Mouse (Mus musculus): ENCODE data around the gene Crhbp. TPM values are rescaled to one million over a fixed set of nuclear protein-coding genes. Genes with fewer than 3 reads are reported as not detected.

Gene Crhbp
- total and polyA plus RNA-seq, 2 experiments from 2014 or later = 8.6 to 14.4 TPM

DNA sequence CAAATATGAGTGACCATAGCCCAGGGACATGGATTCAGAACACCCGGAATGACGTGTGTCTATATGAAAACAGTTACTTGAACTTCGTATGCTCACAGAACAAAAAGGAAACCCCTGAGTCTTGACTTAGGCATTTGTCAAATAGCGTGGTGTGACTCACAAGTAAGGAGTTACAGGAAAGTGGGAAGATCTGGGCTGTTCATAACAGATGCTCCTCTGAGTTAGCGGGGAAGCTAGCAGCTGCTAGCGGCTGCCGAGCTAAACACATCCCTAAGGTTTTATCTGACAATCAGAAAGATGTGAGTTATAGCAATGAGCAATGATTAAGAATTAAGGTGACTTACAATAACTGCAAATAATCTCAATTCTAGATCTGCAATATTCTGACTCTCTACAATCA lies 19.8 kb downstream of the Crhbp start:
- TF ChIP-seq CTCF (IDR thresholded peaks at IDR 0.05; ENCODE audit: low read depth) = no peak
- Histone ChIP-seq H3K4me2 (ENCODE audit: low read depth, low read length) (no peak overlapping the region), H3K9ac (replicated peaks; ENCODE audit: low read length) (no peak overlapping the region), H3K36me3 (ENCODE audit: insufficient read depth, low read length) (no peaks in the 10 kb centered on the region), H3K27ac (no peak overlapping the region), H3K4me1 (ENCODE audit: insufficient read depth, low read length) (no peaks in the 10 kb centered on the region), H3K4me3 (ENCODE audit: low read length) (no peak overlapping the region), H3K9me3 (ENCODE audit: low read length) (no peaks in the 10 kb centered on the region), H3K27me3 (ENCODE audit: insufficient read depth, low read length) (no peaks in the 10 kb centered on the region)
- 81% methylated on average over 7 of the region's 7 CpGs for WGBS
- ATAC-seq (no peak), DNase-seq (ENCODE audit: low spot score) (peak; percentile 8)

DNA sequence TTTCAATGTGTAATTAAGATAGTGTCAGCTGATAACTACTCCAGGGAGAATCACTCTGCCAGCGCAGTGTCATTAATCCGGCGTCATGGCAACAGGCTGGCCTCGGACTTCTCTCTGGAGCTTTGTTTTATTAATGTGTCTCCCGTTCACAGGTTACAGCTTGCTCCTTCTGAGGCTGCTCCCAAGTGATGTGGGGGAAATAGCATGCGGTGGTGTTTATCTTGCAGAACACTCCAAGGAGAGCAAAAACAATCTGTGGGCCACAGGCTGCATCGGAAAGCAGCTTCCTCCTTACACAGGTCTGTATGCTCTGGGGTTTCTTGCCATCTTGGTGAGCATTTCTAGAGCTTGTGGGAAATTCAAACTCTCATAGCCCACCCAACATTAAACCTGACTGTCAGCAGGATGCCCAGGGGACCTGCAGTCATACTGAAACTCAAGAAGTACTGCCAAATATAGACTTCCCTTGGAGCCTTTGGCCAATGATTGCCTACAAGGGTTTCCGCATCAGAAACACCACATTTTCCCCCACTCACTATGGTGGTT lies 25.4 kb downstream of the Crhbp start:
- WGBS = 21% methylated on average over 8 of the region's 8 CpGs
- peak; percentile 80 for DNase-seq (ENCODE audit: low spot score)
- H3K4me3 ChIP-seq (ENCODE audit: low read length) = no peak overlapping the region
- H3K36me3 ChIP-seq (ENCODE audit: insufficient read depth, low read length) = no peaks in the 10 kb centered on the region
- peak overlapping the region; percentile 21 for H3K4me2 ChIP-seq (ENCODE audit: low read depth, low read length)
- TF ChIP-seq CTCF (IDR thresholded peaks at IDR 0.05; ENCODE audit: low read depth) = no peak
- ATAC-seq = peak; percentile 86
- no peaks in the 10 kb centered on the region for H3K9me3 ChIP-seq (ENCODE audit: low read length)
- H3K27ac ChIP-seq = 0 out of 2 replicates have a peak overlapping the region, but pooled peaks have one; percentile 29
- H3K9ac ChIP-seq (replicated peaks; ENCODE audit: low read length) = no peak overlapping the region
- H3K4me1 ChIP-seq (ENCODE audit: insufficient read depth, low read length) = peaks cover 8% of the 10 kb centered on the region
- H3K27me3 ChIP-seq (ENCODE audit: insufficient read depth, low read length) = no peaks in the 10 kb centered on the region

DNA sequence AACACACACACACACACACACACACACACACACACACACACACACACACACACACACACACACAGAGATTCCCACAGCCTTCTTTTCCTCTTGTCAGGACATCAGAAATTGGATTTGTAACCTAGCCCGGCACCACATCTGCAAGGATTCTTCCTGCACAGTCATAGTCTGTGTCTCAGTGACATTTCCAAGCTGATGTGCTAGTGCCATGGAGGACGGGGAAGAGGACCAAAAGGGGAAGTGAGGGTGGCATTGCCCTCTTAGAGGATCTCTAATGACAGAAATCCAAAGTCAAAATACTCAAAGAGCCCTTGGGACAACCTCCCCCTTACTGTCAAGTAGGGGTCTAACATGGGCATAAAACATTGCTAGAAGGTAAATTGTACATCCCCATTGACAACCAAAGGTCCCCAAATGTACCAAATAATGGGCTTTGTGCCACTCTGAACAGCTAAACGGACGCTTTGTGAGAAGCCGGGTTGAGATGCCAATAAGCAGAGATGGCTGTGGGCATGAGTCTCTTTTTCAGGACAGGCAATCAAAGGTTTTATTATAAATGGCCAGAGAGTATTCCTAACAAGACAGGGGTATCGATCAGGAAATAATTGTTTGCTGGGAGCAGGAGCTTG lies 26.0 kb downstream of the Crhbp start:
- peak overlapping the region; percentile 56; the same call in 1 of the 2 replicates for H3K27ac ChIP-seq
- H3K9ac ChIP-seq (replicated peaks; ENCODE audit: low read length) = no peak overlapping the region
- peaks cover 8% of the 10 kb centered on the region for H3K4me1 ChIP-seq (ENCODE audit: insufficient read depth, low read length)
- no peaks in the 10 kb centered on the region for H3K27me3 ChIP-seq (ENCODE audit: insufficient read depth, low read length)
- 32% methylated on average over 6 of the region's 6 CpGs for WGBS
- H3K4me3 ChIP-seq (ENCODE audit: low read length) = no peak overlapping the region
- TF ChIP-seq CTCF (IDR thresholded peaks at IDR 0.05; ENCODE audit: low read depth) = no peak
- ATAC-seq = no peak
- no peaks in the 10 kb centered on the region for H3K9me3 ChIP-seq (ENCODE audit: low read length)
- H3K4me2 ChIP-seq (ENCODE audit: low read depth, low read length) = peak overlapping the region; percentile 21
- H3K36me3 ChIP-seq (ENCODE audit: insufficient read depth, low read length) = no peaks in the 10 kb centered on the region
- peak; percentile 12 for DNase-seq (ENCODE audit: low spot score)

DNA sequence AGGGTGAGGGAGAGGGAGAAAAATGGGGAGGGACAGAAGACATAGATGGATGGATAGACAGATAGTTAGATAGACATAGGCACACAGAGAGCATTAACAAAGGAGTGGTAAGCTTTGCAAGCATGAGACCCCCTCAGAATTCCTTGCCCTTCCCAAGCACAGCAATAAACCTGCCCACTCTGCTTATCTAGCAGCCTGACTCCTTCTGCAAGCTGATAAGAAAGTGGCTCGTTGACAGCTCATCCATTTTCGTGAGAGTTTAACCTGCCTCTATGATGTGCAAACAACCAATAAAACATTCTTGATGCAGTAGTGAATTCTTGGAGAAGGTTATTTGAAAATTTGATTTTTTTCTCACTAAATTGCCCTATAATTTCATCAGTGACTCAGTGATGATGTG lies 32.5 kb downstream of the Crhbp start:
- H3K4me3 ChIP-seq (ENCODE audit: low read length) = no peak overlapping the region
- TF ChIP-seq CTCF (IDR thresholded peaks at IDR 0.05; ENCODE audit: low read depth) = no peak
- H3K9ac ChIP-seq (replicated peaks; ENCODE audit: low read length) = no peak overlapping the region
- ATAC-seq (no peak), DNase-seq (ENCODE audit: low spot score) (no peak)
- 79% methylated on average over 2 of the region's 2 CpGs for WGBS
- no peaks in the 10 kb centered on the region for H3K27me3 ChIP-seq (ENCODE audit: insufficient read depth, low read length)
- H3K9me3 ChIP-seq (ENCODE audit: low read length) = no peaks in the 10 kb centered on the region
- no peaks in the 10 kb centered on the region for H3K4me1 ChIP-seq (ENCODE audit: insufficient read depth, low read length)
- no peak overlapping the region for H3K4me2 ChIP-seq (ENCODE audit: low read depth, low read length)
- no peak overlapping the region for H3K27ac ChIP-seq
- H3K36me3 ChIP-seq (ENCODE audit: insufficient read depth, low read length) = no peaks in the 10 kb centered on the region

DNA sequence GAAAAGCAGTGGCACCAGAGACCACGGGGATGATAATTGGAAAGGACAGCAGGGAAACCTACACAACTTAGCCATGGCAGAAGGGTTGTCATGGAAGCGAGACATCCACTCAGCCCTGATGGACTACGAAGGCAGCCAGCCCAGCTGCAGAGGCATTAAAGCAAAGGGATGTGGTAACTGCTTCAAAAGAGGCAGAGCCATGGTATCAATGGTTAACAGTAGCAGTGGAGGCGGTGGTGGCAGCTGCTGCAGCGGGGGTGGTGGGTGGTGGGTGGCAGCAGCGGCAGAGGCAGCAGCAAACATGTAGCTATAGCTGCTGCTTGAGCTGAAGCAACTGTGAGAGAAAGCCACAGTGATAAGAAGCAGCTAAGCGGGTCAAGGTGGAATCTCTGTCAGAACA lies 51.5 kb downstream of the Crhbp start:
- 68% methylated on average over 7 of the region's 7 CpGs for WGBS
- no peak overlapping the region for H3K9ac ChIP-seq (replicated peaks; ENCODE audit: low read length)

DNA sequence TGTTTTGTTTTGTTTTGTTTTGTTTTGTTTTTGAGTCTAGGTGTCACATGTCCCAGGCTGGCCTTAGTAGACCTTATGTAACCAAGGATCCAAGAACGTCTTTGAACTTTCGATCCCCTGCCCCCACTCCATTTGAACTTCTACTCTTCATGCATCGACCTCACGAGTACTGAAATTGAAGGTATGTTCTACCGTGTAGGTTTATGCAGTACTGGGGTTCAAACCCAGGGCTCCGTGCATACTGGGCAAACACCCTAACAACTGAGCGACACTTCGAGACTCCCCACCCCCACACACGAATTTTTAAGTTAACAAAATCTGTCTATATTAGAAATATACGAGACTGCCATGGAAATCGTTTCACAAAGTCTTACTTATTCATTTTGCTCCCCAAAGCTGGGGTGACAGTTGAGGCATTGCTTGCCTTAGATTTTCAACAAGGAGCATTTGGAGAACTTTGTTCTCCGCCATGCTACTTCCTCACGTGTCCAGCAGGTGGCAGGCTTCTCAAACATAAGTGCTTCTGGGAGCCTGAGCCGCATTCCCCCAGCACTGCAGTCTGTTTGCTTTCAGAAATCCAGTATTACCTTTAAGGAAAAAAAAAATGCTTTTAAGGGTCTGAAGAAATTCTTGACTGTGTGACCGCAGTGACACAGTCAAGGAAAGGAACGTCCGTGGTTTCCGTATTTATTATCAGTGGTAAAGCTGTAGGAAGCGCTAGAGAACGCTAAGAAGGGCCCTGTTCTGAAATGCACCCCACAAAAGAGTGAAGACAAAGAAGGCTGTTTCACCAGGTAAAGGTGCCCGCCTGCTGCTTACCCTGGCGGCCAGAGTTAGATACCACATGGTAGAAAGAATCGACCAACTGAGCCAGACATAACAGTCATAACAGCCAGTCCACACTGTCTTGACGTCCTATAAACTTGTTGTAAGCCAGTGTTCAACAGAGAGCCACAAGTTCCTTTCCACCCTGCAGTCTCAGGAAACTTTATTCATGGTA lies 54.6 kb downstream of the Crhbp start:
- Histone ChIP-seq H3K4me1 (ENCODE audit: insufficient read depth, low read length) (no peaks in the 10 kb centered on the region), H3K27ac (no peak overlapping the region), H3K9me3 (ENCODE audit: low read length) (no peaks in the 10 kb centered on the region), H3K27me3 (ENCODE audit: insufficient read depth, low read length) (no peaks in the 10 kb centered on the region), H3K9ac (replicated peaks; ENCODE audit: low read length) (no peak overlapping the region), H3K36me3 (ENCODE audit: insufficient read depth, low read length) (no peaks in the 10 kb centered on the region), H3K4me2 (ENCODE audit: low read depth, low read length) (no peak overlapping the region), H3K4me3 (ENCODE audit: low read length) (no peak overlapping the region)
- DNase-seq (ENCODE audit: low spot score) = peak; percentile 92
- peak; percentile 80 for ATAC-seq
- 30% methylated on average over 24 of the region's 24 CpGs for WGBS
- TF ChIP-seq CTCF (IDR thresholded peaks at IDR 0.05; ENCODE audit: low read depth) = peak; percentile 84

More for the DNA sequence above, 51.5 kb downstream of the Crhbp start:
- H3K36me3 ChIP-seq (ENCODE audit: insufficient read depth, low read length) = no peaks in the 10 kb centered on the region
- H3K9me3 ChIP-seq (ENCODE audit: low read length) = no peaks in the 10 kb centered on the region
- no peak overlapping the region for H3K4me3 ChIP-seq (ENCODE audit: low read length)
- no peak for TF ChIP-seq CTCF (IDR thresholded peaks at IDR 0.05; ENCODE audit: low read depth)
- DNase-seq (ENCODE audit: low spot score) (no peak), ATAC-seq (no peak)
- H3K27me3 ChIP-seq (ENCODE audit: insufficient read depth, low read length) = no peaks in the 10 kb centered on the region
- no peak overlapping the region for H3K27ac ChIP-seq
- no peak overlapping the region for H3K4me2 ChIP-seq (ENCODE audit: low read depth, low read length)
- no peaks in the 10 kb centered on the region for H3K4me1 ChIP-seq (ENCODE audit: insufficient read depth, low read length)
